9 mouse cellular contexts compared by ENCODE assay signal in the genomic region with DNA sequence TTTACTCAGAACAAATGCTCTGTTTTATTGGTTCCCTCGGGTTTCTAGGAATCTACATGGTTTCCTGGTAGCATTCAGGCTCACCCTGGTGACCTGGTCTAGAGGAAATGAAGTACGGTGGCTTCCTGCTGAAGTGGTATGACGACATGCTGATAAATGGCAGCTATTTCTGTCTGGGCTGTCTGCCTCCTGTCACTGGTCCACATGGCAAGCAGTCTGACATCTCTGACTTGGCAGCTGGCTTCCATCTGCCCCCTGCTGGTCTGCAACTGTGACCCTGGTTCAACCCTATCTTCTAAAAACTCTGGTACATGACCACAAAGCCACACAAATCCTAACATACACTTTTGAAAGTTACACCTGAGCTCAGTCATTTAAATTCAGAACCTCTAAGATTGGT.
DNase-seq lines count a peak whose midpoint lies in the region; ATAC-seq and TF ChIP-seq lines count a peak whose summit lies in the region.
"Had no signal": no experiment of that assay in that cellular context is flagged by ENCODE, and none has a peak within 500 bp of the region (broad histone marks: within the 10 kb centered on the region; RNA-seq: fewer than 3 reads in every experiment).

No protein-coding gene starts in this region.

- no peak for ATAC-seq in intestine, postnatal 0 days
- no peak for ATAC-seq in intestine, embryonic 16.5 days
- peak; percentile 47 for ATAC-seq in forebrain, embryonic 16.5 days
- peak; percentile 75 to 83 for ATAC-seq in hematopoietic stem cell, adult 5-6 weeks (replicated peaks in 1 of 2; ENCODE audit: insufficient read depth in 1 of 2, low FRiP score in 2 of 2, low TSS enrichment in 1 of 2, low read depth in 1 of 2, poor library complexity in 2 of 2, severe bottlenecking in 2 of 2)
- peak; percentile 33; the same call in 1 of the 2 replicates for ATAC-seq in lung, postnatal 0 days
- no peak for ATAC-seq in erythroblast, adult 5-6 weeks (replicated peaks; ENCODE audit: low FRiP score, poor library complexity, severe bottlenecking)
- no peak for ATAC-seq in megakaryocyte progenitor cell, adult 5-6 weeks (replicated peaks; ENCODE audit: poor library complexity)

- peak; percentile 55 to 73 for DNase-seq in adrenal gland, postnatal 36 days
- peak; percentile 18 for DNase-seq in lung, postnatal 0 days (ENCODE audit: low spot score)
- DNase-seq: liver, embryonic 13.5 days had no signal

- WGBS in intestine, postnatal 0 days = 15% methylated on average over 3 of the region's 3 CpGs
- WGBS in intestine, embryonic 16.5 days = 16% methylated on average over 3 of the region's 3 CpGs
- WGBS in forebrain, embryonic 16.5 days = 51% methylated on average over 3 of the region's 3 CpGs
- 6% methylated on average over 3 of the region's 3 CpGs for WGBS in lung, postnatal 0 days

- no peak overlapping the region for H3K4me2 ChIP-seq in intestine, postnatal 0 days (replicated peaks; ENCODE audit: low read depth)
- H3K4me2 ChIP-seq in intestine, embryonic 16.5 days (ENCODE audit: low read depth, low read length) = no peak overlapping the region
- H3K4me2 ChIP-seq in forebrain, embryonic 16.5 days (ENCODE audit: low read length) = no peak overlapping the region
- no peak overlapping the region for H3K4me2 ChIP-seq in lung, postnatal 0 days (replicated peaks; ENCODE audit: low read depth, low read length)
- H3K4me2 ChIP-seq: liver, embryonic 13.5 days had no signal

- H3K4me1 ChIP-seq in intestine, postnatal 0 days (replicated peaks; ENCODE audit: control insufficient read depth, insufficient read depth, low read length) = no peaks in the 10 kb centered on the region
- no peaks in the 10 kb centered on the region for H3K4me1 ChIP-seq in intestine, embryonic 16.5 days (ENCODE audit: control insufficient read depth, insufficient read depth, low read length)
- 0 out of 2 replicates have a peak, but pooled peaks cover 3% of the 10 kb centered on the region for H3K4me1 ChIP-seq in forebrain, embryonic 16.5 days (replicated peaks; ENCODE audit: control insufficient read depth, insufficient read depth, low read length)
- no peaks in the 10 kb centered on the region for H3K4me1 ChIP-seq in lung, postnatal 0 days (ENCODE audit: insufficient read depth, low read depth, low read length)
- H3K4me1 ChIP-seq: liver, embryonic 13.5 days had no signal

- H3K36me3 ChIP-seq in intestine, postnatal 0 days (ENCODE audit: control insufficient read depth, insufficient read depth) = no peaks in the 10 kb centered on the region
- H3K36me3 ChIP-seq in intestine, embryonic 16.5 days (ENCODE audit: control insufficient read depth, insufficient read depth, low read length) = no peaks in the 10 kb centered on the region
- H3K36me3 ChIP-seq in forebrain, embryonic 16.5 days (ENCODE audit: control insufficient read depth, insufficient read depth) = no peaks in the 10 kb centered on the region
- no peaks in the 10 kb centered on the region for H3K36me3 ChIP-seq in lung, postnatal 0 days (ENCODE audit: insufficient read depth, low read length)
- H3K36me3 ChIP-seq: liver, embryonic 13.5 days had no signal

- TF ChIP-seq CTCF in intestine, postnatal 0 days (IDR thresholded peaks at IDR 0.05; ENCODE audit: low read depth) = peak; percentile 63
- peak; percentile 55 for TF ChIP-seq CTCF in lung, postnatal 0 days (IDR thresholded peaks at IDR 0.05)

- H3K27me3 ChIP-seq in intestine, postnatal 0 days (replicated peaks; ENCODE audit: control insufficient read depth, insufficient read depth, low read length) = no peaks in the 10 kb centered on the region
- H3K27me3 ChIP-seq in intestine, embryonic 16.5 days (replicated peaks; ENCODE audit: control insufficient read depth, insufficient read depth, low read length) = no peaks in the 10 kb centered on the region
- H3K27me3 ChIP-seq in forebrain, embryonic 16.5 days (replicated peaks; ENCODE audit: control insufficient read depth, insufficient read depth, low read length) = no peaks in the 10 kb centered on the region
- no peaks in the 10 kb centered on the region for H3K27me3 ChIP-seq in lung, postnatal 0 days (replicated peaks; ENCODE audit: insufficient read depth, low read length)
- H3K27me3 ChIP-seq: liver, embryonic 13.5 days had no signal

- TF ChIP-seq EP300 in lung, postnatal 0 days (IDR thresholded peaks at IDR 0.05) = no peak

- H3K4me3 ChIP-seq in intestine, postnatal 0 days (ENCODE audit: low read depth, low read length) = no peak overlapping the region
- no peak overlapping the region for H3K4me3 ChIP-seq in intestine, embryonic 16.5 days (ENCODE audit: low read length)
- H3K4me3 ChIP-seq in forebrain, embryonic 16.5 days (replicated peaks; ENCODE audit: low read length) = no peak overlapping the region
- H3K4me3 ChIP-seq in lung, postnatal 0 days (ENCODE audit: low read depth, low read length) = no peak overlapping the region
- H3K4me3 ChIP-seq: liver, embryonic 13.5 days had no signal

- no peaks in the 10 kb centered on the region for H3K9me3 ChIP-seq in intestine, postnatal 0 days (ENCODE audit: control insufficient read depth)
- H3K9me3 ChIP-seq in intestine, embryonic 16.5 days (ENCODE audit: control insufficient read depth, low read length) = no peaks in the 10 kb centered on the region
- H3K9me3 ChIP-seq in forebrain, embryonic 16.5 days (ENCODE audit: control insufficient read depth, low read length) = no peaks in the 10 kb centered on the region
- no peaks in the 10 kb centered on the region for H3K9me3 ChIP-seq in lung, postnatal 0 days (ENCODE audit: low read length)
- H3K9me3 ChIP-seq: liver, embryonic 13.5 days had no signal

- H3K9ac ChIP-seq in intestine, postnatal 0 days (ENCODE audit: low read depth, low read length) = no peak overlapping the region
- H3K9ac ChIP-seq in intestine, embryonic 16.5 days (ENCODE audit: low read depth, low read length) = no peak overlapping the region
- H3K9ac ChIP-seq in forebrain, embryonic 16.5 days (replicated peaks; ENCODE audit: low read depth, low read length) = no peak overlapping the region
- H3K9ac ChIP-seq in lung, postnatal 0 days (replicated peaks; ENCODE audit: low read depth) = no peak overlapping the region
- H3K9ac ChIP-seq: liver, embryonic 13.5 days had no signal

- no peak overlapping the region for H3K27ac ChIP-seq in intestine, postnatal 0 days (ENCODE audit: low read depth, low read length)
- H3K27ac ChIP-seq in intestine, embryonic 16.5 days (ENCODE audit: low read length) = no peak overlapping the region
- no peak overlapping the region for H3K27ac ChIP-seq in forebrain, embryonic 16.5 days (ENCODE audit: low read length)
- H3K27ac ChIP-seq in lung, postnatal 0 days (ENCODE audit: low read length) = no peak overlapping the region
- H3K27ac ChIP-seq: liver, embryonic 13.5 days had no signal

Comparison
In these comparisons a context has a peak if more than half of its experiments do, and no peak if none do; other contexts are left out.
1. ATAC-seq: peak in forebrain, embryonic 16.5 days (single experiment), hematopoietic stem cell, adult 5-6 weeks (2 of 2) and lung, postnatal 0 days (single experiment); none in intestine, postnatal 0 days (single experiment), intestine, embryonic 16.5 days (single experiment), erythroblast, adult 5-6 weeks (single experiment) and megakaryocyte progenitor cell, adult 5-6 weeks (single experiment).